Mouse (Mus musculus) urinary bladder, adult 18-20 months (tissue): Measurements from ENCODE around the gene Dysf.

Source experiments
- DNase-seq, 2 experiments: peaks; one replicate each; pipeline ENCODE4 v3.0.0; 2022; ENCODE audit warnings: low spot score in 2 of 2, mixed read lengths in 2 of 2

The Dysf gene

DNA sequence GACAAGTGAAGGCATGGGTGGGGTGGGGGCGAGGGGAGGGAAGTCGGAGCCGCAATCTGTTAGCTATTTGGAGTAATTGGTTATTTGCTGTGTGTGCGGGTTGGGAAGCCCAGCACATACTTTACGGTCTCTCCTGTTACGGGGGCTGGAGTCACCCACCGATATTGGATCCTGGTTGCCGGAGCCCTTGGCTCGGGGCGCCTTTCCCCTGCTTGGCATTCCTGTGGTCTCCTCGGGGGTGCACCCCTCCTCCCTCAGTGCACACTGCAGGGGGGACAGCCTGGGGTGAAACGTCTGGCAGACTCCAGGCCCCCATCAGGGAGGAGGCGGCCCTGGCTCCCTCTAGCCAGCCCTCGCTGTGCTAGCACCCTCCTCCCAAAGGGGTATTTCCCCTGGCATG is 159.2 kb downstream of the Dysf start:
- DNase-seq = no peak

DNA sequence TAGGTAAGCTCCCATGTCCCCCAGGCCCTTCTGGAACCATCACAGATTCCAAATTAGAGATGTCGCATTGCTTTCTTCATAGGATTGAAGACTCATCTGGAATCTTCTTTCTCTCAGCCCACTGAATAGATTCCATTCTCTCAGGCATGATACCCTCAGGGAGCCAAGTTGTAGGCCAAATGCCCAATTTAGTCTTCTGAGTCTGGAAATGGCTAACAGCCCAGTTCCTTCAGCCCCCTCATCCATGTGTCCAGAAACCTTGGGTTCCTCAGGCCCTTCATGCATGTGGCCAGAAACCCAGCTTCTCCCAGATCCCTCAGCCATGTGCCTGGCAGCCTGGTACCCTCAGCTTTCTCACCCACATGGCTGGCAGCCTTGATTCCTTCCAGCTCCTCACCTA is 160.2 kb downstream of the Dysf start:
- no peak for DNase-seq

DNA sequence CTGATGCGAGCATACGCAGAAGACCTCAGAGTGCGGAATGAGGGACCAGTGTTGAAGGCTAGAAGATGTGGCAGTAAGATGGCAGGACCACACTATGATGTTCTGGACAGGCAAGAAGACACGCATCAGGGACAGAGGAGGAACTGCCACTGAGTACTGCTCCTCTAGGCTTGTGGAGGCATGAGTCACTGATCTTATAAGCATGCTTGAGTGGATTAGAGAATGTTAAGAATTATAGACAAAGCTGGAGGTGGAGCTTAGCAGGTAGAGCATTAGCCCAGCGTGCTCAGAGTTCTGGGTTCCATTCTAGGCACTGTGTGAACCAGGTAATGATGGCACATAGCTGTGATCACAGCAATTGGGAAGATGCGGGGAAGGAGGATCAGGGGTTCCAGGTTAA is 165.2 kb downstream of the Dysf start:
- DNase-seq = no peak

DNA sequence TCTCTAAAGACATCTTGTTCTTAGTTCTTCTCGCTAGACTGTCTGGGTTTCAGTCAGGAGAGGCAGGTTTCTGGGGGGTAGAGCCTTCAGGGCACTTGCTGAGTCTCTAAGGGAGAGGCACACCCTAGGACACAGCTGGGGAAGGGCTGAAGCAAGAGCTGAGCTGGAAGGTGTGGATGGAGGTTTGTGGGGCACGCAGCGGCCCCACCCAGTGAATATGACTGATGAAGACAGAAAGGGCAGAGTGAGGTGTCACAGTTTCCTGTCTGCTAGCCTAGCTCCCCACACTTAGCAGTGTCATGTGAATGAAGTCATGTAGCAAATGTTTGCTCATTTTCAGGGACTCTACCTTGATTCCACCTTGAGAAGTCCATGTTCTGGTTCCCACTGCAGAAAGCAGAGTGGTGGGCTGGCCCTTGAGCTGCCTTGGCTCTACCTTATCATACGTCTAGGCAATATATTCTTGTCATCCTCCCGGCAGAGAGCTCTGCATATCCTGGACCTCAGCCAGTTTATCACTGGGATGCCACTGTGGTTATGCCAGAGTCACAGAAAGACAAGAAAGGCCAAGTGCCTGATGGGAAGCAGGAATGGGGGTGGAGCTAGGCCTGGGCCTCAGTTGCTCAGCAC is 170.5 kb downstream of the Dysf start:
- DNase-seq = no peak

DNA sequence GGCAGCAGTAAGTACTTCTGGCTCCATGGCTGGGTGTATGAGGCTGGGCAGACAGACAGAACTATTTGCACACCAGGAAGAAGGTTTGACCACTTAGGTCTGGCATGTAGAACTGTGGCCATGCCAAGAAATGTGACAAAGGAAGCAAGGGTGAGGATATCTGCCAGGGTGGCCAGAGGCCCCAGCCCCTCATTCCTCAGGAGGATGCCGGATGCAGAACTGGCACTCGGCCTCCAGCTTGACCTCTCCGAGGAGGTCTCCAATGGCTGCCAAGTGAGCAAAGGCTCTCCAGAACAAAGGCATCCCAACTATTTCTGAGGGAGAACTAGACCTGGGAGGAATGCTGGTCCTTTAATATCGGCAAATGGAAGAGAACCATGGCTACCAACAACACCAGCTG is 173.1 kb downstream of the Dysf start:
- no peak for DNase-seq

DNA sequence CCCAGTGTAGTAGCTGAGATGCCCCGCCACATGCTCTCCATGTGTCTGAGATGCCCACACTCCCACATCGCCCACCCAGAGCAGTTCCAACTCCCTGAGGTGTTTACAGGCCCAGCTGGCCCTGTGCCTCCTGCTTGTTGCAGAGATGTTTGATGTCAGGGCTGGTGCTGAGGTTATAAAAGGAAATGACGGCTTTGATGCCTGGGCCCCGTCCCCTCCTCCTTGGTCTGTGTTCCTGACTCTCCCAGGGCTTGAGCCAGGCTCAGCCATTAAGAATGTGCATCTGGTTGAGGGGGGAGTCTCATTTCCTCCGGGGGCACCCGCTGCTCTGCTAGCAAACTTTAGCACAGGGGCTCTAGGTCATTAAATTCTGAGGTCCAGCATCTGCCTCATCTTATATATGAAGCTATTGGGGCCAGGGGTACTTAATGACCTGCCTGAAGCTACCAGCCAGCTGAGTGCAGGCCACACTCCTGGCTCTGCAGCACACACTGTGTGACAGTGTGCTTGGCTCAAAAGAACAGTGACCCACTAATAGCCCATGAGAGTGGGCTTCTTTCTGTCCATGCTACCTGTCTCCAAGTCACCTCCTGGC is 183.4 kb downstream of the Dysf start:
- no peak for DNase-seq

DNA sequence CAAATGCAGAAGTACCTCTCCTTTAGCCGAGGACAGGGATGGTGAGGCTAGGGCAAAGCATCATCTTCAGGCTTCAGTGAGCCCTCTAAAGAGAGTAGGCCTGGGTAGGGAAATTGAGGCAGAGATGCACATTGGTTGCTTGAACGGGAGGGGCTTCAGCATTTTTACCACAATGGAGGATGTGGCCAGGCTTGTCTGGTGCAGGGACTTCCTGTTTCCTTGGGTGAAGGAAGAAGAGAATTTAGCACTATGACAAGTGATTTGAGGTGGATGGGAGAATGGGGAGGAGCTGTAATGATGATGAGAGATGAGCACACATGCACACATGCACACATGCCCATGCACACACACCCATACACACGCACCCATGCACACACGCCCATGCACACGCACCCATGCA is 188.1 kb downstream of the Dysf start:
- DNase-seq = no peak

DNA sequence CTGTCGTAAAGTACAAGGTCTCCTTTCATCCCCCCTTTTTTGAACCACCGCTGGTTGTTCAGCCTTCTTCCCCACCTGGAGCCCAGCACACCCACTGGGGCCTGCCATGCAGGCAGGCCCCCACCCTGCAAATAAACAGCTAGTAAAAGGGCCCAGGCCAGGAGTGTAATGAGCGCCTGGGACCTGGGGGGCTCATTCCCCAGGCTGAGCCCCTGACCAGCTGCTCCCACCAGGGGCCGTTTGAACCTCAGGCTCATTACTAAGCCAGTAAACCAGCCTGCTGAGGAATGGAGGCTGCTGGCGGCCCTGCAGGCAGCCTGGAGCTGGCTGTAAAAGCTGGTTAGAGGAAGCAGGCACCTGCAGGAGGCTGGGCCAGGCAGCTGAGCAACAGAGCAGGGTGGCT is 189.4 kb downstream of the Dysf start:
- no peak for DNase-seq

DNA sequence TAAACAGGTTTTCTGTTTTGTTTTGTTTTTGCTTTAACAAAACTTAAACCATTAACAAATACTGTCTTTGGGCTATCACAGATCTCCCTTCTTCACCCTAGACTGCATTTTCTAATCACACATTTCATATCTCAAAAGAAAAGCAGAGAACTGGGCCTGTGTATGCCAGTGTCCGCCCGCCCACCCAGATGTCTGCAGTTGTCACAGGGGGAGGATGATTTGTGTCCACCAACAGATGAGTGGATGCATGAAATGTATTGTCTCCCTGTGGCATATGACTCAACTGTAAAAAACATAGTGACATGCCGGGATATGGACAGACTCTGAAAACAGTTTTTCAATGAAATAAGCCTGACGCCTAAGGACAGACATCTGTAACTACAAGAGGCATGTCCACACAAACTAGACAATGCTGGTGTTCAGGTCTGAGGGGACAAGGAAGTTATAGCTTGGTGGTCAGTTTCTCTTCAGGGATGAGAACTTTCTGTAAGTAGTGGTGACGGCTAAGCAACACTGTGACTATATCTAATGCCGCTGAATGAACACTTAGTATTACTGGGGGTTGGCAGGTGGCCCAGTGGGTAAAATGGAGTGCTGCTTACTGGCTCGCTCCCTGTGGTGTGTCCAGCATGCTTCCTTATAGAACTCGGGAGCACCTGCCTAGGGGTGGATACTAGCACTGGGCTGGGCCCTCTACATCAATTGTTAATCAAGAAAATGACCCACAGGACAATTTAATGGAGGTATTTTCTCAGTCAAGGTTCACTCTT is 193.5 kb downstream of the Dysf start:
- no peak for DNase-seq

DNA sequence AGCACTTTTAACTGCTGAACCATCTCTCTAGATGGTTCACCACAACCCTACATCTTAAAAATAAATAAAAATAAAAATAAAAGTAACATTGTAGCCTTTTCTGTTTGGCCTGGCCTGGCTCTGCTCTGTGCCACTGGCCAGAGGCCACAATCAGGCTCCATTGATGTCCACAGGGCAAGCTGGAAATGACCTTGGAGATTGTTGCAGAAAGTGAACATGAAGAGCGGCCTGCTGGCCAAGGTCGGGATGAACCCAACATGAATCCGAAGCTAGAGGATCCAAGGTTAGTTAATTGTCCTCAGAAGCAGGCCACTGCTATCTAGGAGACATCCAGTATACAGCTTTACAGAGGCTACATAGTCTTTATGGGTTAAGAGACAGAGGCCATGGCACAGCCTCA is 197.2 kb downstream of the Dysf start:
- DNase-seq = no peak

DNA sequence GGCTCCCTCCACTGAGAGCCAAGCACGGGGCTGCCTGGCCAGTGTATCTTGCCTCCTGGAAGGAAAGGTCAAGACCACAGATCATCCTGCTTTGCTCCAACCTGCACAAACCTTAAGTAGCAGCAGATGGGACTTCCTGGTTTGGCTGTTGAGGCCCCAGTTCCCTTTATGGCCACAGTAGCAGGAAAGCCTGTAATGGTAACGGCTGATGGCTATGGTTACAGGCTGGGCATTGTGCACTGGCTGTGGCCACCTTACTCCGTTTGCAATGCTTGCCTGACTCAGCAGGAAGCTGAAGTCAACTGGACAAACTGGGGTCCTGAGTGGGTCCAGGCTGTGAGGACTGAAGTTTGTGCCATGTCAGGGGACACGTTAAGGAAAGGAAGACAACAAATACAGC is 200.2 kb downstream of the Dysf start:
- no peak for DNase-seq

DNA sequence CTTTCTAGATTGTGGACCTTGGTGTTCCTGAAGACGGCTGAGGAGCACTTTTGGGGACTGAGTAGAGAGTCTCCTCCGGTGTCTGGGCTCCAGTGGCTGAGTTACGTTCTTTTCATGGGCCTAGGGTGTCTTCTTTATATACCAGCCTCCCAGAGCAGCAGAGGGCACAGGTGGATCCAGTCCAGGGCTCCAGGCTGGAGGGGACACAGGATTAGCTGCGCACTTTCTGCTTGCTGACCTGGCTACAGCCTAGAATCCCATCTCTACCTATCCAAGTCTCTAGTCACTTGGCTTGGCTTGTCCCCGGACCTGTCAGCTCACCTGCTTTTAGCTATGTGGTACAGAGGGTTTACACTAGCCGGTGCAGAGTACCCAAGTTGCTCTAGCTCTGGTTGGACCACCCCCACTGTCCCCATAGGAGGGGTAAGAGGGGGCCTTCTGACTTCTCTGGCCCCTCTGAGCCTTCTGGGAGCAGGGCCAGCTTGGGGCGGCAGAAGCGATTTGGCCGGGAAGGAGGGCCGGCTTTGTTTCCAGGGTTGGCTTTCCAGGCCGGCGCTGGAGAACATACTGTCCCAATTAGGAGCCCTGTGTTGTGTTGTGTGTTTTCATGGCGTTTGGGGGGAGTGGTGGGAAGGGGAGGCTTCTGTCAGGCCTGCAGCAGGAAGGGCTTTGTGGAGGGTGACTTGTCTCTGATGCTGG is 201.5 kb downstream of the Dysf start:
- DNase-seq = no peak

DNA sequence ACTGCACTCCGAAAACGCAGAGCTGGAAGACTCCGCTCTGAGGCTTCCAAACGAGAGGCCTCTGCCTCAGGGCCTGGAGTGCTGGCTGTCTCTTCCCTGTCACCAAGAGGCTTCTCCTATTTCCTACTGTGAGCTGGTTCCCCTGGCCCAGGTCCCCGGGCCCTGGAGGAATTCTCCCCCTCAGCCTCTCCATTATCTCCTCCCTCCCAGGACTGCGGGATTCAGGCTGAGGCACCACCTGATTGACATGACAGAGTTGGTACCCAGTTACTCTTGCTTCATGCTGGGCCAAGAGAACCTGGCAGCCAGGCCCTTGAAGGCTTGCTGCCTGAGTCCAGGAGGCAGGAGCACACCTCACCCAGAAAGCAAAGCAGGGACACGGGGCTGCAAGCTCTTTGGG is 203.1 kb downstream of the Dysf start:
- DNase-seq = no peak

DNA sequence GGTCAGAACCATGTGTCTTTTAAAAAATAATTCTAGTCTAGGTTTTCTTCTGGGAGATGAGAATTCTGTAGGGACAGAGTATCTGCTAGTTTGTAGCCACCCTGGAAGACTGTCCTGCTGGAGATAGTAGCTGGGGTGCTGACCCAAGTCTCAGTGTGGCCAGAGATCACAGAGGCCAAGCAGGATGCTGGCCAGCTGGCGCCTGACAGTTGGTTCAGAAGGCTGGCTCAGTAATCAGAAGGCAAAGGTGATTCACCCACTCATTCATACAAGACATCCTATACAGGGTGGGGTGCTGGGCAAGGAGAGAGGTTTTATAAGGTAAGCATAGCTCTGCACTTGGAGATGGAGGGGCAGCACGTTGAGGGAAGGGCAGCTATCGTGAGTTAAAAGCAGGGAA is 204.7 kb downstream of the Dysf start:
- DNase-seq = no peak

DNA sequence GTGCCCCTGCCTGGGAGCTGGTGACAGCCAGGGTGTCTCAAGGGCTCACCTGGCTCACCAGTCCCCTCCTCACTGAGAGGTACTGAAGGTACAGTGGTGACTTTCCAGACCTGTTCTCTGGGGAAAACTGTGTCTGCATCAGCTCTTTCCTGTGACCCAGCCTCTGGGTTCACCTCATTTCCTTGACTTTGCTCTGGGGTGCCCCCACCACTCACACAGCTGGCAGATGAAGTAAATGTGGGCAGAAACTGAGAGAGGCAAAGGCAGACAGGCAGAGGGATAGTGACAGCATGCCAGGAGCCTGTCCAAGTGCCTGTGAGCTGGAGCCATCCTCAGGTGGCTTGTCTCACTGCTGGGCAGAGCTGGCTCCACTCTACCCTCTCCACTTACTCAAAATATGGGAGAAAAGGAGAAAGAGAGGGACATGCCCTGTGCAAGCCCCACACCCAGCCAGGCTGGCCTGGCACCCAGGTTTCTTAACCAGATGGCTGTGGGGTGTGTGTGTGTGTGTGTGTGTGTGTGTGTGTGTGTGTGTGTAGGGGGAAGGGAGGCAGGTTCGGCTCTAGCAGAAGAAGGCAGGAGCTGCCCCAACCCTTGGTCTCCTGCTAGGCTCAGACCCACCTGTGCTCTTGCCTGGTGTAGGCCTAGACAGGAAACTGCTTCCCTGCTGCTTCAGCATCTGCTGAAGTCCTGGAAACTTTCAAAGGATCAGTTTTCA is 209.0 kb downstream of the Dysf start:
- no peak for DNase-seq

DNA sequence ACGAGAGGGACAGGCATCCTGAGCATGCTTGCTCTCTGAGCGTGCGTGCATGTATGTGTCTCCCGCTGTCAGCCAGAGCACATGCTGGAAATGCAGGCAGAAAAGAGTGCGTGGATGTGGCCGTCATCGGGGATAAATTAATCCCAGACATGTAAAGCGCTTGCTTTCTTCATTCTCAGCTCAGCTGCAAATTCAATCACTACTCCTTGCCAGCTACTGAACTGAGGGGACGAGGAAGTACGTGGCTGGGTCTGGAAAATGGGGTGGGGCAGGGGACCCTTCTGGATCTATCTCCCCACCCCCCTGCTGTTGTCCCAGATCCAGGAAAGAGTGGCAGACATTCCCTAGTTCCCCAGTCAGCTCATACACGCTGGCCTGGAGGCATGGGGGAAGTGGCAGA is 210.7 kb downstream of the Dysf start:
- DNase-seq = no peak

DNA sequence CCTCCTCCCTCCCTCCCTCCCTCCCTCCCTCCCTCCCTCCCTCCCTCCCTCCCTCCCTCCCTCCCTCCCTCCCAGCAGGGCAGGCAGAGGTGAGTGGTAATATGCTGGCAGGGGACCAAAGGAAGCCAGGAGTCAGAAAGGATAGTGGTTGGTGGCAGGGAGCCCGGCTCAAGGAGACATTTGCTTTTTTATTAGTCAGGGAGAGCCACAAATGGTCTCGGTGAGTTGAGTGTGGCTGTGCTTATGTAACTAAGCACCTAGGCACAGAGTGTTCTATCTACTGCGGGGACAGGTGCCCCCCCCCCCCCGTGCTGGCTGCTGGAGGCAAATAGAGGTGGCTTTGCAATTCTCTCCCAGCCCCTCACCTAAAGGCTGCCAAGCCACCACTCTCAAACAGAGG is 216.5 kb downstream of the Dysf start:
- DNase-seq = no peak

DNA sequence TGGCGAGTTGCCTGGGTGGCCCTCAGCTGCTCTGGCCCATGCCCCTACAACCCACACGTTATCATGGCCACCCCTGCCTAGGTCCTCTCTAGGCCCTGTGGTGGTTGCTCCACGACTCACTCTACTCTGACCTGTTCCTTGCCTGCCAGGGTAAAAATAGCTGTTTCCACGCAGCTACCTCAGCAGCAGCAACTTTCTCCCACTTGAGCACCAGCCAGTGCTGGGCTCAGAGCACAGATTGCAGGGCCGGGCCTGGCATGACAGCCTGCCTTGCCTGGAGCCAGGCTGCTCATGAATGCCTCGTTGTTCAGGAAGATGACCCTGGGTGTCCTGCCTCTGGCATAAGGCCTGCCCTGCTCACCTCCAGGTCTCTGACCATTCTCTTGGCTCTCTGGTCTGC is 217.2 kb downstream of the Dysf start:
- peak in 1 of 2 experiments; percentile 18 for DNase-seq

DNA sequence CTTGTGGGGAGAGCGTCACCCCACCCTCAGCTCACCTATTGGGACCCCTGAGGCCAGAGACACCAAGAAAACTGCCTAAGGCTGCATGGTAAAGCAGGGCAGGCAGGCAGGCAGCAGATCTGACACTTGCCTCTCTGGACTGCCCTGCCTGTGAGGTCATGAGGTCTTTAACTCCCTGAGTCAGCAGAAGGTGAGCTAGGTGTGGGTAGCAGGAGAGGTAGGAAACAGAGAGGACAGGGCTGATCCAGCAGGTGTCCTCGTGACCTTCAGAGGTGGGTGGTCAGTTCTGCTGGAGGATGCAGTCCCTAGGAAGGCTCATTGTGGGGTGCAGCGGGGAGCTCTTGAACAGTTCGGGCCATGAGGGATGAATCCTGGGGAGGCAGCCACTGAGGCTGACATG is 219.8 kb downstream of the Dysf start:
- DNase-seq = no peak

DNA sequence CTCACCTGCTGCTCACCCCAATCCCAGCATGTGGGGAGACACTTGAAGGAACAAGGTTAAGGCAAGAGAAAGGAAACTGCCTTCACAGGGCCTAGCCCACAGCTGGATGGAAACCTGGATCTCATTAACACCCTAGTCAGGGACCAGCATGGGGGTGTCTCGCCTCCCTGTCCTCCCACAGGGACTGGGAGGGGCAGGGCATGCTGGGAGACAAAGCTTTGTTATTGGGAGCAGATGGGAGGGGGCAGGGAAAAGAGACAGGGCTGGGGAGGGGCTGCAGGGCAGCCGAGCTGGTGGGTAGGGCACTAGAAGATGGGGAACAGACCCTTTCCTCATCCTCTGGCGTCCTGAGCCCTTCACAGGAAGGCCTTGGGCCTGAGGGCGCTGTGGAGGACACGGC is 220.4 kb downstream of the Dysf start:
- DNase-seq = no peak

DNA sequence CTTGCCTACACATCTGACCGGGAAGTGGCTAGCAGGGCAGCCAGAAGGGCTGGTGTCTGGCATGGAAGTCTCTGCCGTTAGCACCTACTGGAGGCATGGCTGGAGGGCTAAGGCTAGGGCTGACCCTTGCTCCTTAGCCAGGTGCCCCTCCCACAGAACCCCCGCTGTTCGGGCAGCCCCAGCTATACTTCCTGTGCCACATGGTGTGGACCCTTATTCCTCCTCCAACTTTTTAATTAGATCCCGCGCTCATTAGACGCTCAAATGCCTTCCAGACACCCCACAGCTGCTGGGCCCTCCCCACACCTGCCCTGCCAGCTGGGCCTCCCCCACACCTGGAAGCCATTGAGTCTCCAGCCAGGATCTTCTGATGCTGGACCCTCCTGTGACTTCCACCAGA is 221.3 kb downstream of the Dysf start:
- DNase-seq = no peak

DNA sequence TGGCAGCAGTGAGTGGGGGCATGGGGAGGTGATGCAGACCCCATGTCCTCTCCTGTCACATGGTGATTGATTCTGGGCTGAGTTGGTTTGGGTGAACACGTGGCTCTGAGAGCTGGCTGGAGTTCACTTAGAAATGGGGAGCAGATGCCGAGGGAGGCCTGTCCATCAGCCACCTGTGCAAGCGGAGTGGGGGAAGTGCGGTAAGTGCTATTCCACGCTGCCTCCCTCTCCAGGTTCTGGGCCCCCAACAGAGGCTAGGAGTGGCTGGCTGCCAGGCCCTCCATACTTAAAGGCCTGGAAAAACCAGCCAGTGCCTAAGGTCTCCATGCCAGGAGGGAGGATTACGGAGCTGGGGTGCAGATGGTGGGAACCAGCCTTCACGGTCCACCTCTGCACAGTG is 222.7 kb downstream of the Dysf start:
- DNase-seq = no peak
